Mouse (Mus musculus) testis, adult 2 months (tissue): Measurements from ENCODE around the gene Cdh23. TPM values are rescaled to one million over a fixed set of nuclear protein-coding genes. Genes with fewer than 3 reads are reported as not detected.

Experiments used
- H3K27ac ChIP-seq: fragments of 200-500 bp; 2 replicates; pipeline ENCODE4 v1.5.1; 2012; ENCODE audit warnings: low read depth, low read length; ENCODE audit not compliant: control insufficient read depth, insufficient read depth
- H3K27me3 ChIP-seq: fragments of 200-500 bp; 2 replicates; pipeline ENCODE4 v1.6.1; 2012; ENCODE audit warnings: mild to moderate bottlenecking, low read length, moderate library complexity; ENCODE audit not compliant: control insufficient read depth, insufficient read depth
- H3K36me3 ChIP-seq: fragments of 200-500 bp; 2 replicates; pipeline ENCODE4 v1.6.1; 2012; ENCODE audit warnings: mild to moderate bottlenecking, low read length; ENCODE audit not compliant: control insufficient read depth, insufficient read depth
- H3K4me1 ChIP-seq: fragments of 200-500 bp; 2 replicates; pipeline ENCODE4 v1.6.1; 2012; ENCODE audit warnings: low read length; ENCODE audit not compliant: control insufficient read depth, insufficient read depth
- H3K4me3 ChIP-seq: fragments of 200-500 bp; 2 replicates; pipeline ENCODE4 v1.5.1; 2012; ENCODE audit warnings: low read depth, mild to moderate bottlenecking, low read length, moderate library complexity, mixed read lengths; ENCODE audit not compliant: control insufficient read depth
- CTCF ChIP-seq: fragments of 200-500 bp; IDR thresholded peaks from 2 replicates; pipeline ENCODE4 v1.5.1; 2012; ENCODE audit warnings: low read depth, mild to moderate bottlenecking, inconsistent platforms, low read length, moderate library complexity; ENCODE audit not compliant: control insufficient read depth, insufficient read depth, insufficient replicate concordance
- POLR2A ChIP-seq: fragments of 200-500 bp; IDR thresholded peaks from 2 replicates; pipeline ENCODE4 v1.6.1; 2012; ENCODE audit warnings: low read depth, mild to moderate bottlenecking, inconsistent platforms, low read length, moderate library complexity; ENCODE audit not compliant: control insufficient read depth
- polyA plus RNA-seq: library from polyadenylated mRNA; depleted of rRNA; stranded (reverse); fragments of >200 nt; gene quantifications from 2 replicates; pipeline ENCODE4 v1.2.3, GENCODE M21; 2012

Cdh23 gene
- polyA plus RNA-seq, 1 experiment, result 34.4 TPM

GRCm38 (mm10) chr10:60388332-60388731, 308.0 kb downstream of the Cdh23 start:
- Histone ChIP-seq H3K4me1 (peaks cover 4% of the 10 kb centered on the region), H3K36me3 (no peaks in the 10 kb centered on the region), H3K27ac (no peak overlapping the region), H3K27me3 (no peaks in the 10 kb centered on the region), H3K4me3 (no peak overlapping the region)
- TF ChIP-seq CTCF (no peak), POLR2A (no peak)

DNA sequence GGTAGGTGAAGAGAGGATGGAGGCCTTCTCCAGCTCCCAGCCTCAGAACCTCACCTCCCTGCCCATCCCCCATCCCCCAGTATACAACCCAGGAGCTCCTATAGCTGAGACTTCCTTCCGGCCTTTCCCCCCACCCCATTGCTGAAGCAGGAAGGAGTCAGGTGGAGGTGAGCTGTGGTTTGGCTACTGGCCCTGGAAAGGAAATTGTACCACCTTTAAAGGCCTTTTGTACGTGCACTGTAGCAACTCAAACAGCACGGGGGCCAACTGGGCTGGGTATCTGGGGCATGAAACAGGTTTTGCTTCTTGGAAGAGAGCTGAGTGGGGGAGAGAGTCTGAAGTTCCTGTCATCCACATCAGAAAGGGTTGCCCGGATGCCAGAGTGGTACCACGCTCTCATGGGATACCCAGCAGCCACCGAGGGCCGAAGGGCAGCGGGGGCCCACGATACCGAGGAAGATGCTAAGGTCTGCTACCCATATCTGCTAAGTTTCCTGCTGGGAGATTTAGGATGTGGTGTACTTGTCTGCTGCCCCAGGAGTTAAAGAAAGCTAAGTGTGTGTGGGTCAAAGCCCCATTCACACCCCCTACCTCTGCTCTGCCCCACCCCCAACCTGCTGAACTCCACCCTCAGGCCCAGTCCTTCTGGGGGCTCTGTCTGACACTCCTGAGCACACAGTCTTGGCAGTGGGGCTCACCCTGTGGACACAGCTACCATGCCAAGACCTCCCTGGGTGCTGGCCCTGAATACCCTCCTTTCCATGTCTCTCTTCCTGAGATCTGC, 315.0 kb downstream of the Cdh23 start:
- Histone ChIP-seq H3K4me3 (no peak overlapping the region), H3K4me1 (no peaks in the 10 kb centered on the region), H3K27me3 (no peaks in the 10 kb centered on the region), H3K27ac (no peak overlapping the region), H3K36me3 (no peaks in the 10 kb centered on the region)
- TF ChIP-seq CTCF (no peak), POLR2A (no peak)

GRCm38 (mm10) chr10:60380229-60380628, 316.1 kb downstream of the Cdh23 start:
- no peaks in the 10 kb centered on the region for H3K27me3 ChIP-seq
- H3K27ac ChIP-seq, result no peak overlapping the region
- TF ChIP-seq CTCF, result no peak
- no peak for TF ChIP-seq POLR2A
- H3K36me3 ChIP-seq, result no peaks in the 10 kb centered on the region
- H3K4me1 ChIP-seq, result no peaks in the 10 kb centered on the region
- no peak overlapping the region for H3K4me3 ChIP-seq

DNA sequence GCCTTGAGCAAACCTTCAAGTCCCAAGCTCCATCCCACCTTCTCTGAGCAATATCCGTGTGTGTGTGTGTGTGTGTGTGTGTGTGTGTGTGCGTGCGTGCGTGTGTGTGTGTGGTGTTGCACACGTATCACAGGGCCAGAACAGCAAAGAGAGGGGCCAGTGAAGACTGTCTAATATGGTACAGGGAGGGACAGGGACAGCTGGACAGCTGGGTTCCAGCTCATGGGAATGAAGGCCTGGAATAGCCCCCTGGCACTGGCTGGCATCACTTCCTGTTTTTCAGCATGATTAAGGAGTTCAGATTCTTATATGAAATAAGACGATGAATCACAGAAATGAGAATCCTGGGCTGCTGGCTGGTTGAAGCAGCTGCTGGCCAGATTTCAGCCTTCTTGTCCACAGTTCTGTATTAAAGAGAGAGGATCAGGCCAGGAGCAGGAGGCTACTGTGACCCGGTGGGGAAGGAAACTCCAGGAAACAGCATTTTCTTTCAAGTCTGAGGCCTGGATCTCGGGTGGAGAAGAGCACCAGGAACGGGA, 316.8 kb downstream of the Cdh23 start:
- H3K4me3 ChIP-seq, result no peak overlapping the region
- H3K4me1 ChIP-seq, result no peaks in the 10 kb centered on the region
- no peaks in the 10 kb centered on the region for H3K27me3 ChIP-seq
- TF ChIP-seq CTCF, result no peak
- TF ChIP-seq POLR2A, result no peak
- H3K27ac ChIP-seq, result no peak overlapping the region
- H3K36me3 ChIP-seq, result no peaks in the 10 kb centered on the region

GRCm38 (mm10) chr10:60376704-60377103, 319.6 kb downstream of the Cdh23 start:
- Histone ChIP-seq H3K27ac (no peak overlapping the region), H3K36me3 (no peaks in the 10 kb centered on the region), H3K27me3 (no peaks in the 10 kb centered on the region), H3K4me3 (no peak overlapping the region), H3K4me1 (no peaks in the 10 kb centered on the region)
- TF ChIP-seq CTCF (no peak), POLR2A (no peak)

DNA sequence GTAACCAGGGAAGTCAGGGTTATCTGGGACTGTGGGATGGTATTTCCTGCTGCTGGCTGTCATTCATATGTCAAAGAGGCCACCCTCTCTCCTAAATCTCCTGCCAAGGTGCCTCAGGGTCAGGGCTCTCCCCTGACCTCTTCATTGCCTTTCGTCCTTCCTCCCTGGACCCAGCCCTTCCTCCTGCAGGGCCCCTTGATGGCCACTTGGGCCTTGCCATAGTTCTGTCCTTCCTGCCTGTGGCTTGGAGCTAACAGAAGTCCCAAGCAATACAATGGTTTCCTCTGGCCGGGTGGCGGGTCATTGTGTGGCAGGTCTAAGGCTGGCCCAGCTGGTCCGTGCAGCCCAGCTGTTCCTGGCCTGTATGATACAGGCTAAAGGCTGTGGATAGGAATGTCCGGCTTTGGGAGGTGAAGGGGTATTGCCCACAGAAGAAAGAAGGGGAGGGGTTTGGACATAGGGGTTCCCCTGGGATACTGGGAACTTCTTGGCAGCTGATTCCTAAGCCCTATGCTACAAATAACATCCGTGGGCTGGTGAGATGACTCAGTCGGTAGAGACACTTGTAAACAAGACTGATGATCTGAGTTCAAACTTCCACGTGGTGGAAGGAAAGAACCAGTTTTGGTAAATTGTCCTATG, 322.2 kb downstream of the Cdh23 start:
- no peaks in the 10 kb centered on the region for H3K27me3 ChIP-seq
- no peak overlapping the region for H3K4me3 ChIP-seq
- H3K27ac ChIP-seq, result no peak overlapping the region
- no peaks in the 10 kb centered on the region for H3K36me3 ChIP-seq
- no peaks in the 10 kb centered on the region for H3K4me1 ChIP-seq
- TF ChIP-seq POLR2A (no peak), CTCF (no peak)

DNA sequence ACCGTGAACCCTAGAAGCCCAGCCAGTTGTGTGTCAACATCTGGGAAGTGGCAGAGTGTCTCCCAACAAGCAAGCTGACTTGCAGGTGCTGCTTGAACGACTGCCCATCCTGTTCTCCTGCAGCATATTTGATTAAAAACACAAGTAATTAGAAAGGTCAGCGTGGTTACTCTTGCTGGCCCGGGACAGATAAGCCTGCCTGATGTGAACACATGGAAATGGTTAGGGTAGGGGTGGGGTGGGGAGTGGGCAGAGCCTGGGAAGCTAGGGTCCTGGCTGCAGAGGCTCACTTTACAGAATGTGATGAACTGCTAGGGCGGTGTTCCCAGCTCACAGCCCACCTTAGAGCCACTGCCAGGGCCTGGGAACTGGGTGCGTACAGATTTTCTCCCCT, 322.8 kb downstream of the Cdh23 start:
- no peak overlapping the region for H3K4me3 ChIP-seq
- no peak for TF ChIP-seq CTCF
- no peaks in the 10 kb centered on the region for H3K27me3 ChIP-seq
- no peak overlapping the region for H3K27ac ChIP-seq
- H3K4me1 ChIP-seq, result no peaks in the 10 kb centered on the region
- no peaks in the 10 kb centered on the region for H3K36me3 ChIP-seq
